Mouse (Mus musculus): Measurements from ENCODE around the gene P3h1. TPM values are rescaled to one million over a fixed set of nuclear protein-coding genes. Genes with fewer than 3 reads are reported as not detected.

Gene P3h1
- polyA plus RNA-seq (2012; rRNA removed), result 11.6 and 14.1 TPM in 2 replicates

- peak; percentile 99 to 100 for DNase-seq (ENCODE audit: extremely low spot score in 1 of 2, low spot score in 1 of 2)
These were observed at the start of gene P3h1, which contains the start of gene AU022252 for GRCm38 (mm10) chr4:119232410-119233255. TSS of gene P3h1 (plus strand) at chr4:119232915. TSS of gene AU022252 (minus strand) at chr4:119232712.

DNA sequence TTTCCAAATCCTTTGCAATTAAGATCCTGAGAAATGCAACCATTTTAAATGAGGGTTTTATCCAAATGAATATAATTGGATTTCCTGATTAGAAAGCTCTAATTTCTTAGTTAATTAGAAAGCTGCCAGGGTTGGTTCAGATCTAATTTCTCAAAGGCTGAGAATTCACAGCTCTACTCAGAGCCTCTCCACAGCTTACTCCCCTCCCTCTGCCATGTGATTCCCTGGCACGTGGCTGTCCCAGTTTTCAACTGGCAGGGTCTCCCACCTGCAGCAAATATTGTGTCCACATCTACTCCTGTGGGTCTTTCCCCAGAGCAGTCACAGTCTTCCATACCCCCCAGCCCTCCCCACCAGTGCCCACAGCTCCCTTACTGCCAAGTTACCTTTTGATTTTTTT is 49.2 kb upstream of the P3h1 start:
- no peak for DNase-seq (ENCODE audit: extremely low spot score in 1 of 2, low spot score in 1 of 2)

- no peak for DNase-seq (ENCODE audit: extremely low spot score in 1 of 2, low spot score in 1 of 2)
These were observed 46.9 kb upstream of the P3h1 start for GRCm38 (mm10) chr4:119185771-119186170.

DNA sequence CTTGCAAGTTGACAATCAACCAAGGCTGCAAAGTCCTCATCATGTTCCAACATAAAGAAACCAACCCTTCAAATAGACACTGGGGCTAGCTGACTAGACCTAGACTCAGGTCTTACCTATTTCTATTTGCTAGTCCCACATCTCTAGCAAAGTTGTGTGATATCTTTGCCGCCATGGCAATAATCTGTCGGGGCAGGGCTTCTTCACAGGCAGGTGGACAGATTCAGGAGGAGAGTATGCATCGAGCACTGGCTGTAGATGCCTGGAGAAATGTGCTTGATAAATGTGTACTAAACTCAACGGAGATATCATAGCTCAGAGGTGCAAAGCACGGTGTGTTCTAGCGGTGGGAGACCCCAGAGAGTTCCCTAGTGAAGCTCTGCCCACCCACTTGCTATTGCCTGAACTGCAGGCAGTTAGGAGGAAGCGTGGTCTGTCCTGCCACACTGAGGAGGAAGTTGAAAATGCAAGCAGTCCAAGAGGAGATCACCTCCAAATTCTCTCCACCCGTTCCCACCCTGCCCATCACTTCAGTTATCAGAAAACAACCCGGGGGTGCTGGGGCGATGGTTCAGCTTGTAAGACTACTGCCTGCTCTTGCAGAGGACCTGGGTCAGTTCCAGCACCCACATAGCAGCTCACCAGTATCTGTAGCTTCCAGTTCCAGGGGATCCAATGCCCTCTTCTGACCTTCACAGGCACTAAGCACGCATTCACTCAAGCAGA is 44.5 kb upstream of the P3h1 start:
- no peak for DNase-seq (ENCODE audit: extremely low spot score in 1 of 2, low spot score in 1 of 2)

DNA sequence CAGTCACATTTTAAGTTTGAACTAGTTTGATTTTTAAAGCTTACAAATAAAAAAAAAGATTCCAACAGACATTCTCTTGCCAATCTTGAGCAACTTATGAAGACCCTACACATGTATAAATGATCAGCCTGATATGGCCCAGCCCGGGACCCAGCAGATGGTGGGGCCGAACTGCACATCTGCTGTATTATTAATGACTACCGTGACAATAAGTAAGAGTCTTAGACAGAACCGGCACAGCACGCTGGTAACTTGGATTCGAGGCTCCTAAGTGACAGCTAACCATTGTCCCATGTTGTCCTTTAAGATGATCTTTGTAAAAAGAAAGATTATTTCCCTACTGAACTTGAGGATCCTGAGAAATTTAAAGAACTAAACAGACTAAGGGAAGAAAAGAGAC is 43.3 kb upstream of the P3h1 start:
- DNase-seq (ENCODE audit: extremely low spot score in 1 of 2, low spot score in 1 of 2), result no peak

DNA sequence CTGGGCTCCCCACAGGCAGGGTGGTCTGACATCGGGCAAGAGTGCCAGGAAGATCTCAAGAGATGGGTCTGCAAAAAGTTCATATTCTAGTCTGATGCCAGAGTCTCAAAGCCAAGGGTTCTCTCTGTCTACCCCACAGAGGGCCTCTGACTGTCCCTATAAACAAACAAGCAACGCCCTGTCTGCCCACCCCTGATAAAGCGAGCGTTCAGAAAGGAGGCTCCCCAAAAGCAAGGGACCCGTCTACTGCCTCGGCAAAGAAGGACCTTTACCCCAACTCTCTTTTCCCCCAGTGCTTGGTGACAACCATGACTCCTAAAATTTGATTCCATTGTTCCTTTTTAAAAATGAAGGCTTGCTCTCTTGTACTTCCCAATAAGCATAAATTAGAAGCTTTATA is 42.9 kb upstream of the P3h1 start, which contains the start of gene Ermap:
TSS of gene Ermap (minus strand) at position 148 of the 400 bp plus-strand sequence.
- DNase-seq (ENCODE audit: extremely low spot score in 1 of 2, low spot score in 1 of 2), result no peak

DNA sequence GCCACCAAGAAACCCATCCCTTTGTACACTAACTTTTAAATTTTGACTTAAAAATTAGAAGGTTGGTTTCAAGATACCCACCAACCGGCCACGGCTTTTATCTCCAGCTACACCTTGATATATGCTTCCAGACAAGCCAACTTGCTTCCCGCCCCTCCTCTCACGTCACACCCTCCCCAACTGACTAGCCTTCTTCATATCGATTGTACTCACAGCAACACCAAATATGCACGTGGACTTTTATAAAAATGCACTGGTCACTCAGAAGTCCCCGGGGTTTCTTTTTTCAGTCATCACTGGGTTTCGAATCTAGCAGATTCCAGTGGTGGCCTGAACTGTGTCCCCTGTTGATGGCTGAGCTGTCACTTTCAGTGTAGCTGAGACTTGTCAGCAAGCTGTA is 42.1 kb upstream of the P3h1 start:
- DNase-seq (ENCODE audit: extremely low spot score in 1 of 2, low spot score in 1 of 2), result no peak

DNA sequence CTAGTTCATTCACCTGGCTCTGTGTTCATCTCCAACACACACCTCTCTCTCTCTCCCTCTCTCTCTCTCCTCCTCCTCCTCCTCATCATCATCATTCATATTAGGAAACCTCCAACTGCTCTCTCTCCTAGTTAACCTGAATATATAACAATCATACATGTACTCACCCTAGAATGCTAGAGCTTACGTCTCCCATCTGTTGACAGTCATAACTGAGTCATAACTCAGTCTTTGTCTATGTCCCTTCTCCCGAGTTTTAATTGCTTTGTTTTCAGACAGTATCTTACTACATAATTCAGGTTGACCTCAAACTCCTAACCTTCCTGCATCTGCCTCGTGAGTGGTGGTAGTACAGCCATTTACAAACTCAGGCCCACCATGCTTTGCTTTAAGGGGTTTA is 41.4 kb upstream of the P3h1 start:
- DNase-seq (ENCODE audit: extremely low spot score in 1 of 2, low spot score in 1 of 2), result no peak

- no peak for DNase-seq (ENCODE audit: extremely low spot score in 1 of 2, low spot score in 1 of 2)
These were observed 40.0 kb upstream of the P3h1 start for GRCm38 (mm10) chr4:119192757-119193156.

GRCm38 (mm10) chr4:119194909-119195581 is 37.7 kb upstream of the P3h1 start, which contains the start of gene Svbp:
TSS of gene Svbp (plus strand) at chr4:119195306.
- peak; percentile 30 to 84 for DNase-seq (ENCODE audit: extremely low spot score in 1 of 2, low spot score in 1 of 2)

- DNase-seq (ENCODE audit: extremely low spot score in 1 of 2, low spot score in 1 of 2), result peak in 1 of 2 experiments; percentile 12
These were observed 37.0 kb upstream of the P3h1 start for GRCm38 (mm10) chr4:119195582-119196320.

DNA sequence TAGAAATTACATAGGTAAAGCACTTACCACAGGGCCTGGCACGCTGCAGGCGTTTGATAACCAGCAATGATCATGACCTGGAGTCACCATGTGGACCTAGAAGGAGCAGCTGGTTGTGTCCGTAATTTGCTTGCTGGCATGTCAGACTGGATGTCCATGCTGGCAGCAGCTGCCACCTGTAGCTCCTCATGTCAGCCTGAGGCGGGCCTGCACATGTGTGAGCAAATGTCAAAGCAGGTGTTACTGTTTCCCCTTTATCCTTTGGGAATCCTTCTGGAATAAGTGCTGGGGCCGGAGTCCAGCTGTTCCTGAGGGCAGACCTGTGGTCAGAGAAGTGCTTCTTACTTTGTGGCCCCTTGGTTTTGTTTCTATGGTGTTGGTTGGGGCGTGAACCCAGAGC is 34.6 kb upstream of the P3h1 start:
- DNase-seq (ENCODE audit: extremely low spot score in 1 of 2, low spot score in 1 of 2), result no peak

- DNase-seq (ENCODE audit: extremely low spot score in 1 of 2, low spot score in 1 of 2), result peak; percentile 7 to 75
These were observed 28.0 kb upstream of the P3h1 start for GRCm38 (mm10) chr4:119204672-119205071.

- DNase-seq (ENCODE audit: extremely low spot score in 1 of 2, low spot score in 1 of 2), result no peak
These were observed 16.0 kb upstream of the P3h1 start for GRCm38 (mm10) chr4:119216667-119217066.

- DNase-seq (ENCODE audit: extremely low spot score in 1 of 2, low spot score in 1 of 2), result no peak
These were observed 14.5 kb upstream of the P3h1 start, which contains the start of gene Tmem269 for GRCm38 (mm10) chr4:119218169-119218568. TSS of gene Tmem269 (minus strand) at chr4:119218217.

DNA sequence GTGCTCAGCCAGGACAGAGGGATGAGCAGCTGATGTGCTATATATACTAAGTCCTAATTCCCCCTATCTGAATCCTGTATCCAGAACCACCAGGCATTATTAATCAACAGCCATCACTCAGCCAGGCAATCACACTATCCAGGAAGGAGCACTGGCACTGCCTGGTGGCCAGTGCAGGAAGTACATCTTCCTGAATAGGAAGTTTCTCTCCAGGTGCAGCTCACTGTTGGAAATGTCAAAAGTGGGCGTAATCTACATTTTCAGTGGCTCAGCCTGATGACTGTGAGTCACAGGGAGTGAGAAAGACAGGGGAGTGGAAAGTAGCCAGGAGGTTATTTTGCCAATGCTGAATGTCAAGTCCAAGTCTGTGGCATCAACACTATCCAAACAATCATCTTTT is 9.0 kb upstream of the P3h1 start:
- peak in 1 of 2 experiments; percentile 52 for DNase-seq (ENCODE audit: extremely low spot score in 1 of 2, low spot score in 1 of 2)

GRCm38 (mm10) chr4:119224534-119224933 is 8.2 kb upstream of the P3h1 start:
- no peak for DNase-seq (ENCODE audit: extremely low spot score in 1 of 2, low spot score in 1 of 2)

DNA sequence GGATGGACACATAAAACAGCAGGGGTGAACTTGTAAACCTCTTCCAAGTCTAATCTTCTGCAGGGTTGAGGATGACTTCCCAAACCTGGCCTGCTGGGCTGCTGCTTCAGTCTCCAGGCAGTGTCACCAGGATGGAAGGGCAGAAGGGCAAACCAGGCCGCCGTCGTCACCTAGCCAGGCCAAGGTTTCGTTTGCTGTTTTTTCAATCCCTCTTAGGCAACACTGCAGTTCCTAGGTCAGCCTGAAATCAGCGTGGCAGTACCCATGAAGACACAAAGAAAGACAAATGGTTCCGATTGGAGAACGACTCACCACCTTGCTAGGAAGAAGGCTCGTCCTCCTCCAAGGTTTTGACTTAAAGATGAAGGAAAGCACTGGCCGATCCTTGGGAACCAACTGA is 7.0 kb upstream of the P3h1 start:
- no peak for DNase-seq (ENCODE audit: extremely low spot score in 1 of 2, low spot score in 1 of 2)

DNA sequence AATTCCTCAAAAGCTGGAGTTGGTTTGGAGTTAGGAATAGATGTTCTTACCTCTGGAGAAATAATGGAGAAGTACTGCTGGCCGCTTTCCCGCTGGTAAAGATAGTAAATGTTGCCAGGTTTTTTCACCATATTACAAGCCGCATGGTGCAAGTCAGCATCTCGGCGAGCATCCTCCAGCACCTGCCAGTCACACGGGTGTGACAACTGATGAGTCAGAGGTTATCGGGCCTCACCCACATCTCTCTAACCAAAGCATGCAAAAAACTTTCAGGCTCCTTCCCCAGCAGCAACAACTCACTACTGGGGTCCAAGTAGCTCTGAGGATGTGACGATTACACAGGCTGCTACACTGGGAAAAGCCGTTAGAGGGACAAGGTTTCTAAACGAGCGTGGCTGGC is 6.0 kb upstream of the P3h1 start:
- no peak for DNase-seq (ENCODE audit: extremely low spot score in 1 of 2, low spot score in 1 of 2)

GRCm38 (mm10) chr4:119233256-119233901 is 664 bp downstream of the P3h1 start:
- DNase-seq (ENCODE audit: extremely low spot score in 1 of 2, low spot score in 1 of 2), result peak in 1 of 2 experiments; percentile 67
